Mouse (Mus musculus): ENCODE data around the gene Vmn1r178.
"Not testable (repeated sequence)": the region's sequence is repeated elsewhere in the genome, so short reads cannot be mapped to it uniquely, and the experiment has no call there.

Vmn1r178 gene

DNA sequence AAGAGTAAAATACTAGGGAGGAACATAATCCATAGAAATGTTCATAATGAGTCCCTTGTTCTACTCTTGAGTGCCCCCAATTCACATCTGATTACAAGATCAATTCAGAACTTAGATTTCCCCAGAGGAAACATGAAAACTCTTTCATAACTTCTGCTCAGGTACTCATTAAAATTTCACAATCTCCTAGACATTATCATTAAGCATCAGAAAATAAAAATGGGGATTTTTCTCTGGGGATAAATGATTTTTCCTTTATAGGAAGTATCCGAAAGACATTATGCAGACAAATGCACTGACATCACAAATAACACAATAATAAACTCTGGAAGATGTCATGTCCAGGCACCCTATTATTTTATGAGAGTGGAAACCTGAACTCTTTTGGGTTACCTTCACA, at the start of gene Vmn1r178:
Gene Vmn1r178, plus strand, starts transcription at position 301 of the 400 bp plus-strand sequence.
- no peak for DNase-seq (ENCODE audit: low spot score)

- DNase-seq (ENCODE audit: low spot score) = not testable (repeated sequence)
Observed at GRCm38 (mm10) chr7:23866349-23866748, 25.5 kb upstream of the Vmn1r178 start, which contains the start of gene Vmn1r177. TSS of gene Vmn1r177 (minus strand) at chr7:23866449.

DNA sequence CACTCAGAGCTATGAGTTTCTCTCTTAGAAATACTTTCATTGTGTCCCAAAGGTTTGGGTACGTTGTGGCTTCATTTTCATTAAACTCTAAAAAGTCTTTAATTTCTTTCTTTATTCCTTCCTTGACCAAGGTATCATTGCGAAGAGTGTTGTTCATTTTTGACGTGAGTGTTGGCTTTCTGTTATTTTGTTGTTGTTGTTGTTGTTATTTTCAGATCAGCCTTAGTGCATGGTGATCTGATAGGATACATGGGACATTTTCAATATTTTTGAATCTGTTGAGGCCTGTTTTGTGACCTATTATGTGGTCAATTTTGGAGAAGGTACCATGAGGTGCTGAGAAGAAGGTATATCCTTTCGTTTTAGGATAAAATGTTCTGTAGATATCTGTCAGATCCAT, 14.9 kb upstream of the Vmn1r178 start:
- DNase-seq (ENCODE audit: low spot score) = not testable (repeated sequence)

DNA sequence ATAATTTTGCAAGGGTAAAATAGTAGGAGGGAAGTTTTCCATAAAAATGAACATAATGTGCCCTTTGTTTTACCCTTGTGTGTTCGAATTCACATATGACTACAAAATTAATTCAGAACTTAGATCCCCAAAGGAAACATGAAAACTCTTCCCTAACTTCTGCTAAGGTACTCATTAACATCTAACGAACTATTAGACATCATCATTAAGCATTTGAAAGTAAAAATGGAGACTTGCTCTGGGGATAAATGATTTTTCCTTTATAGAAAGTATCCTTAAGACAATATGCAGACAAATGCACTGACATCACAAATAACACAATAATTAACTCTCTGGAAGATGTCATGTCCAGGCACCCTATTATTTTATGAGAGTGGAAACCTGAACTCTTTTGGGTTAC, 34.9 kb downstream of the Vmn1r178 start, which contains the start of gene Vmn1r179:
Gene Vmn1r179, plus strand, starts transcription at position 301 of the 400 bp plus-strand sequence.
- DNase-seq (ENCODE audit: low spot score) = no peak
